Mouse (Mus musculus) testis, adult 2 months (tissue): ENCODE measurements around the gene 9230112D13Rik. TPM values are rescaled to one million over a fixed set of nuclear protein-coding genes. Genes with fewer than 3 reads are reported as not detected.

ENCODE experiments used
- H3K27ac ChIP-seq: fragments of 200-500 bp; 2 replicates; pipeline ENCODE4 v1.5.1; 2012; ENCODE audit warnings: low read depth, low read length; ENCODE audit not compliant: control insufficient read depth, insufficient read depth
- H3K27me3 ChIP-seq: fragments of 200-500 bp; 2 replicates; pipeline ENCODE4 v1.6.1; 2012; ENCODE audit warnings: mild to moderate bottlenecking, low read length, moderate library complexity; ENCODE audit not compliant: control insufficient read depth, insufficient read depth
- H3K36me3 ChIP-seq: fragments of 200-500 bp; 2 replicates; pipeline ENCODE4 v1.6.1; 2012; ENCODE audit warnings: mild to moderate bottlenecking, low read length; ENCODE audit not compliant: control insufficient read depth, insufficient read depth
- H3K4me1 ChIP-seq: fragments of 200-500 bp; 2 replicates; pipeline ENCODE4 v1.6.1; 2012; ENCODE audit warnings: low read length; ENCODE audit not compliant: control insufficient read depth, insufficient read depth
- H3K4me3 ChIP-seq: fragments of 200-500 bp; 2 replicates; pipeline ENCODE4 v1.5.1; 2012; ENCODE audit warnings: low read depth, mild to moderate bottlenecking, low read length, moderate library complexity, mixed read lengths; ENCODE audit not compliant: control insufficient read depth
- CTCF ChIP-seq: fragments of 200-500 bp; IDR thresholded peaks from 2 replicates; pipeline ENCODE4 v1.5.1; 2012; ENCODE audit warnings: low read depth, mild to moderate bottlenecking, inconsistent platforms, low read length, moderate library complexity; ENCODE audit not compliant: control insufficient read depth, insufficient read depth, insufficient replicate concordance
- POLR2A ChIP-seq: fragments of 200-500 bp; IDR thresholded peaks from 2 replicates; pipeline ENCODE4 v1.6.1; 2012; ENCODE audit warnings: low read depth, mild to moderate bottlenecking, inconsistent platforms, low read length, moderate library complexity; ENCODE audit not compliant: control insufficient read depth
- polyA plus RNA-seq: library from polyadenylated mRNA; depleted of rRNA; stranded (reverse); fragments of >200 nt; gene quantifications from 2 replicates; pipeline ENCODE4 v1.2.3, GENCODE M21; 2012

9230112D13Rik gene
- polyA plus RNA-seq, 1 experiment: not detected

DNA sequence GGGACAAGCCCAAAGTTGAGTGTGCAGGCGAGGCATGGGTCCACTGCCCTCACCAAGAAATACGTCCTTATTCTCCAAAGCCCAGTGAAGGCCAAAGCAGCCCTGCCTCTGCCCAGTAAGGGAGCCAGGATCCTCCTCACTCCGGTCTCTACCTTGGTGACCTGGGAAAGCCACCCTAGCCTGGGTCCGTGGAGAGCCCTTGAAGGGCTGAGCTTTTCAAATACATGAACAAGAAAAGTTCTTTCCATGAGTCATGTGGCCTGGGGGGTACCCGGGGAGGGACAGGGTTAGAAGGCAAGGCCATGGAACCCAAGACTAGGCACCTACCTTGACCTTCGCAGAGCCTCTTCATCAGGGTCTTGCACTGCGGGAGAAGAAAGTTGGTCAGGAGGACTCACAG lies 43.9 kb upstream of the 9230112D13Rik start:
- H3K27me3 ChIP-seq: no peaks in the 10 kb centered on the region
- H3K4me3 ChIP-seq: no peak overlapping the region
- no peak for TF ChIP-seq POLR2A
- TF ChIP-seq CTCF: no peak
- H3K36me3 ChIP-seq: no peaks in the 10 kb centered on the region
- peaks cover 4% of the 10 kb centered on the region for H3K4me1 ChIP-seq
- H3K27ac ChIP-seq: no peak overlapping the region

DNA sequence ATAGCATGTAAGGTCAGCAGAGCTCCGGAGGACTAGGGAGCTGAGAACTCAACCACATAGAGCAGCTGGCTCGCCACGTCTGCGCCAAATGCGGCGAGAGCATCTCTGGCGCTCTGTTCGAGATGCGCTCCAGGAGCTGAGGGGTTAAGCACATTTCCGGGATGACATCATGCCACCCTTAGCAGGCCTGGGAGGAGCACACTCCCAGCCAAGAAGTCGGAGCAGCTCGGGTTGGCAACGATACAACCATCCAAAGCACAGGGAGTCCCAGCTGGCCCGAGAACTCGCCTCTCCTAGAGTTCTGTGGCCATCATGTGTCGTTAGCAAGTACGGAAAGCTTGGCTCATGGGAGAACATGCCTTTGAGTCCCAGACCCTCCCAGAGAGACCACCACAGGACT lies 43.1 kb upstream of the 9230112D13Rik start:
- Histone ChIP-seq H3K27me3 (no peaks in the 10 kb centered on the region), H3K4me3 (no peak overlapping the region), H3K4me1 (peaks cover 4% of the 10 kb centered on the region), H3K27ac (peak overlapping the region; percentile 28; the same call in 1 of the 2 replicates), H3K36me3 (no peaks in the 10 kb centered on the region)
- no peak for TF ChIP-seq POLR2A

DNA sequence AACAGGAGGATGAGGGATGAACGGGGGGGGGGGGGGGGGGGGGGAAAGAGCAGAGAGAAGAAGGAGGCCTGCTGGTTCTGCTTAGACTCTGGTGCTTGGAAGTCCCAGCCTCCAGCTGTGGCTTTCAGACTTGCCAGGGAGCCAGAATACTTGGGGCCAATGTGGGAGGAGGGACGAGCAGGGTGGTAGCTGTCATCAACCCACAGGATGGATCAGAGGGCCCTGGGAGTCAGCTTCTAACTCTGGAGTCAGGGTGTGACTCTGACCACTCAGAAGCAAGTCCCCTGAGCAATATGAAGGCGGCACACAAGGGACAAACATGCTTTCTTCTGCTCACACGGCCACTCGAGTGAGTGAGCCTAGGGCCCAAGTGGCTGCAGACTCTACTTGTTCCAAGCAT lies 42.0 kb upstream of the 9230112D13Rik start:
- Histone ChIP-seq H3K4me3 (no peak overlapping the region), H3K27me3 (no peaks in the 10 kb centered on the region), H3K36me3 (no peaks in the 10 kb centered on the region), H3K27ac (peak overlapping the region; percentile 56; the same call in 1 of the 2 replicates), H3K4me1 (peaks cover 4% of the 10 kb centered on the region)
- TF ChIP-seq CTCF (no peak), POLR2A (no peak)

DNA sequence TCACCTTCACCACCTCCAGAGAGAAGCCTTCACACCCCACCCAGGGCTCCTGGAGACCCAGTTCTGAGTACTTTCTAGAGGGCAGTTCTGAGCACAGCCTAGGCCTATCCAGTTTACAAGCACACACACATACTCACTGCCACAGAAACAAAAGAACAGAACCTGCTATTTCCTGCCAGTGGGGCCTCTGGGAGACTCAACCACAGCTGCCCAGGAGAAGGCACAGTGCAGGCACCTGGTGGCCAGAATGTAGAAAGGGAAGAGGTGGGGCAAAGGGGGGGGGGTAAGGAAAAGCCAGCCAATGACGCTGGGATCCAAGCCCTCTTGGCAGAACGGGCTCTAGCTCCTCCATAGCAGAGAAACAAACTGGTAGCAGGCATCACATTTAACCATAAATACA lies 39.8 kb upstream of the 9230112D13Rik start:
- Histone ChIP-seq H3K4me1 (no peaks in the 10 kb centered on the region), H3K27ac (no peak overlapping the region), H3K27me3 (no peaks in the 10 kb centered on the region), H3K36me3 (no peaks in the 10 kb centered on the region), H3K4me3 (no peak overlapping the region)
- no peak for TF ChIP-seq CTCF
- no peak for TF ChIP-seq POLR2A

DNA sequence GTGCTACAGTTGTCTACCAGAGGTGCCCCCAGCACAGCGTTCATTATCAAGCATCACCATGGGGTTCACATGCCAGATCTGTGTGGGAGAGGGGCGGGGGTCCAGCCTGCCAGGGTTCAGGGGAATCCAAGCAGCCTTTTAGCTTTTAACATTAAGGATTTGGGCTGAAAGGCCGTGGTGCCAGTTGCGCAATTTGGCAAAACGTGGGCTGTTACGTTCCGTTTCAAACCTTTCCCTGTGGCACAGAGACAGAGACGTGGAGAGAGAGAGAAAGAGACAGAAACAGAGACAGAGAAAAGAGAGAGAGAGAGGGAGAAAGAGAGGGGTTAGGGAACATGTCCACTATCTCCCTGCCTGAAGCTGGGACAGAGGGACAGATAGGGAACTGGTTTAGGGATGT lies 39.0 kb upstream of the 9230112D13Rik start:
- TF ChIP-seq CTCF (no peak), POLR2A (no peak)
- Histone ChIP-seq H3K27ac (no peak overlapping the region), H3K36me3 (no peaks in the 10 kb centered on the region), H3K4me3 (no peak overlapping the region), H3K27me3 (no peaks in the 10 kb centered on the region), H3K4me1 (no peaks in the 10 kb centered on the region)

DNA sequence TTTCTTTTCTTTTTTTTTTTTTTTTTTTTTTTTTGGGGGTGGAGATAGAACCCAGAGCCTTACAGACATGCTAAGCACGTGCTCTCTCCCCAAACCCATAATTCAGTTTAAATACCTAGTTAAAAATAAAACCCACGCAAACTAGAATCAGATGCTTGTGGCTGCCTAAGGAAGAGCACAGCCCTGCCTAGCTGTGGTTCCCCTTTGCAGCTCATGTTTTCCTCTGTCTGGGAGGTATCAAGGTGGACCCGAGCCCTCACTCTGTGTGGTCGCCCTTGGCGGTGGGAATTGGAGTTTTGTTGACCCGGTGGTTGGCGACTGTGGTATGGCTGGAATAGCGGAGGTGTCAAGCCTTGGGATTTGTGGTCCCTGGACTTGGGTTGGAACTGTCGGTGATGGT lies 36.3 kb upstream of the 9230112D13Rik start:
- H3K27me3 ChIP-seq: no peaks in the 10 kb centered on the region
- H3K36me3 ChIP-seq: no peaks in the 10 kb centered on the region
- H3K27ac ChIP-seq: no peak overlapping the region
- no peak overlapping the region for H3K4me3 ChIP-seq
- H3K4me1 ChIP-seq: no peaks in the 10 kb centered on the region
- no peak for TF ChIP-seq POLR2A
- no peak for TF ChIP-seq CTCF

DNA sequence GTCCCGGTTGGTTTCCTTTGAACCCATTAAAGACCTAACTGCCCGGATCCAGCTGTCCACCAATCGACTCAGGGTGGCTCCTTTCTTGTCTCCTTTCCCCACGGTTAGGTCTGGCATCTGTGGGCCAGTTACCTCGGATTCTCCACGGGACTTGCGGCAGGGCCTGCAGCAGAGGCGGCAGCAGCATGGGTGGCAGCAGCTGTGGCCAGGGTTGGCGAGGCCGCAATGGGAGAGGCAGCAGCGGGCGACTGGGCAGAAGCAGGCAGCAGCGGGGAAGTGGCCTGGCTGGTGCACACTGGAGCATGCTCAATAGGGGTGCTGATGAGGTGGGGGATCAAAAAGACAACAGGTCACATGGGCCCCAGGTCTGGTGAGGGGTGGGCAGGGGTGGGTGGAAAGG lies 32.6 kb upstream of the 9230112D13Rik start:
- Histone ChIP-seq H3K27me3 (no peaks in the 10 kb centered on the region), H3K27ac (no peak overlapping the region), H3K4me1 (no peaks in the 10 kb centered on the region), H3K4me3 (no peak overlapping the region), H3K36me3 (no peaks in the 10 kb centered on the region)
- TF ChIP-seq POLR2A: no peak
- TF ChIP-seq CTCF: no peak

DNA sequence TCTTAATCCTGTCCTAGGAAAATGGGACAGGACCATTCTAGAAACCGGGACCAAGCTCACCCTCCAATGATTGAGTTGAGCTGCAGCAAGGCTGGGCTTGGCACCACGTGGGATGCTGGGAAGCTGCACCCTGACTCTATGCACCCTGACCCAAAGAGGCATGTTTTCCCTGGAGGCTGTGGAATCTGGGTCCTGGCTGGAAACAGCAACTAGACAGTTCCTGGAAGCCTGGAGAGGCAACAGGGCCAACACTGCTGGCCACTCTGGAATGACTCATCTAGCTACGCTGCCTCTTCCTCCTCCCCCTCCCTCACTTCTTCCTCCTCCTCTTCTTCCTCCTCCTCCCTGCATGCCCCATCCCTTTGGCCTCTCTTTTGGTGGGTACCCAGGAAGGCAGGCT lies 31.4 kb upstream of the 9230112D13Rik start:
- H3K36me3 ChIP-seq: no peaks in the 10 kb centered on the region
- no peaks in the 10 kb centered on the region for H3K4me1 ChIP-seq
- TF ChIP-seq CTCF (no peak), POLR2A (no peak)
- no peak overlapping the region for H3K4me3 ChIP-seq
- no peak overlapping the region for H3K27ac ChIP-seq
- H3K27me3 ChIP-seq: no peaks in the 10 kb centered on the region
